Mouse (Mus musculus): ENCODE results near the gene Gm21915.

- no peak for TF ChIP-seq POLR2A (IDR thresholded peaks at IDR 0.05; ENCODE audit: borderline replicate concordance, extremely low read depth, insufficient read depth, insufficient read length, poor library complexity, severe bottlenecking)
- TF ChIP-seq CTCF (IDR thresholded peaks at IDR 0.05; ENCODE audit: borderline replicate concordance, extremely low read depth, insufficient read depth, insufficient read length), result no peak
These were observed 8.2 kb downstream of the Gm21915 start for GRCm38 (mm10) chr9:40678653-40679052.

Measured in brain, embryonic 14.5 days (tissue).